Mouse (Mus musculus) erythroblast, embryonic 14.5 days (primary cell): Measurements from ENCODE around the gene Taar5. TPM values are rescaled to one million over a fixed set of nuclear protein-coding genes. Genes with fewer than 3 reads are reported as not detected.

Experiments used
- H3K27me3 ChIP-seq: 2 replicates; pipeline ENCODE4 v1.6.1; 2012; ENCODE audit warnings: inconsistent platforms; ENCODE audit not compliant: control insufficient read depth
- H3K36me3 ChIP-seq: 2 replicates; pipeline ENCODE4 v1.6.1; 2012; ENCODE audit warnings: mild to moderate bottlenecking, inconsistent platforms; ENCODE audit not compliant: control insufficient read depth
- H3K4me1 ChIP-seq: 2 replicates; pipeline ENCODE4 v1.6.1; 2012; ENCODE audit warnings: inconsistent platforms; ENCODE audit not compliant: control insufficient read depth
- H3K4me3 ChIP-seq: replicated peaks from 2 replicates; pipeline ENCODE3; 2012; ENCODE audit warnings: moderate library complexity, mild to moderate bottlenecking, inconsistent platforms
- H3K9me3 ChIP-seq: 2 replicates; pipeline ENCODE4 v1.6.1; 2012; ENCODE audit warnings: low read length, inconsistent platforms, mixed read lengths; ENCODE audit not compliant: control insufficient read depth
- GATA1 ChIP-seq: IDR thresholded peaks from 2 replicates; pipeline ENCODE4 v1.6.1; 2012; ENCODE audit warnings: low read length, inconsistent platforms, mixed read lengths
- TAL1 ChIP-seq: IDR thresholded peaks from 3 replicates; pipeline ENCODE4 v1.6.1; 2012; ENCODE audit warnings: low read length, inconsistent platforms, mixed read lengths
- polyA plus RNA-seq: library from polyadenylated mRNA; stranded (reverse); fragments of >175 nt; gene quantifications from 2 replicates; pipeline ENCODE4 v1.2.3, GENCODE M21; 2012

The Taar5 gene
- polyA plus RNA-seq, 1 experiment = 0.03 TPM

- TF ChIP-seq TAL1 (no peak), GATA1 (no peak)
- H3K9me3 ChIP-seq = no peaks in the 10 kb centered on the region
- no peaks in the 10 kb centered on the region for H3K27me3 ChIP-seq
- H3K36me3 ChIP-seq = no peaks in the 10 kb centered on the region
- peaks cover 3% of the 10 kb centered on the region for H3K4me1 ChIP-seq
- H3K4me3 ChIP-seq = no peak within 1 kb of the TSS
These were observed 29.1 kb downstream of the Taar5 start, which contains the start of gene Taar7b for GRCm38 (mm10) chr10:23999639-24000038. Gene Taar7b, plus strand, starts transcription at chr10:23999939.

DNA sequence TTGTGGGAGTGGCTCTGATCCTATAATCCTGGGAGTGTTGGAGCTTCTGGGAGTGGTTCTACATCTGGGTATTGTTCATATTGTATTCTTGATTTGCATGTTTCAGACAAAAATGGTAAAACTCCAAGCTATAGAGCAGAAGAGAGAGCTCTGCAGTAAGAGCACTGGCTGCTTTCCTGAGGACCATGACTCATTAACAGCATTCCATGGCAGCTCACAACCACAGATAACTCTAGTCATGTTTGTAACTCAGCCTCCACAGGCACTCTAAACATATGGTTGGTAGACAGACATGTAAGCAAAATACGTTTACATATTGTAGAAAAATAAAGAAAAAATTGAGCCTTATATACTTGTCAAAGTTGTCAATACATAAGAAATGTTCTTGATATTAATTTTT is 35.9 kb downstream of the Taar5 start:
- Histone ChIP-seq H3K9me3 (no peaks in the 10 kb centered on the region), H3K4me1 (peaks cover 38% of the 10 kb centered on the region), H3K27me3 (no peaks in the 10 kb centered on the region), H3K36me3 (no peaks in the 10 kb centered on the region), H3K4me3 (no peak overlapping the region)
- TF ChIP-seq GATA1 (no peak), TAL1 (no peak)

GRCm38 (mm10) chr10:24007034-24007433 is 36.5 kb downstream of the Taar5 start:
- H3K27me3 ChIP-seq = no peaks in the 10 kb centered on the region
- H3K36me3 ChIP-seq = no peaks in the 10 kb centered on the region
- peaks cover 38% of the 10 kb centered on the region for H3K4me1 ChIP-seq
- no peak for TF ChIP-seq GATA1
- no peak; the same call in 2 of the 3 replicates for TF ChIP-seq TAL1
- no peaks in the 10 kb centered on the region for H3K9me3 ChIP-seq
- H3K4me3 ChIP-seq = no peak overlapping the region

GRCm38 (mm10) chr10:24008143-24008542 is 37.6 kb downstream of the Taar5 start:
- TF ChIP-seq TAL1 = no peak
- no peak for TF ChIP-seq GATA1
- Histone ChIP-seq H3K36me3 (no peaks in the 10 kb centered on the region), H3K4me3 (no peak overlapping the region), H3K9me3 (no peaks in the 10 kb centered on the region), H3K4me1 (peaks cover 38% of the 10 kb centered on the region), H3K27me3 (no peaks in the 10 kb centered on the region)

Other genes starting within 250 kb of the Taar5 start
- 115 and 164 TPM in 2 replicates for gene Rps12, start 183.4 kb upstream of the Taar5 start, polyA plus RNA-seq
- 0.02 and 0.03 TPM in 2 replicates for gene Slc18b1, start 173.7 kb upstream of the Taar5 start, polyA plus RNA-seq
- gene Vnn3, start 119.2 kb upstream of the Taar5 start, polyA plus RNA-seq = not detected in 2 replicates
- not detected in 2 replicates for gene Vnn1, start 76.0 kb upstream of the Taar5 start, polyA plus RNA-seq
- not detected in 2 replicates for gene Taar1, start 50.4 kb upstream of the Taar5 start, polyA plus RNA-seq
- not detected in 2 replicates for gene Taar2, start 32.1 kb upstream of the Taar5 start, polyA plus RNA-seq
- not detected in 2 replicates for gene Taar3, start 21.1 kb upstream of the Taar5 start, polyA plus RNA-seq
- gene Taar4, start 10.2 kb upstream of the Taar5 start, polyA plus RNA-seq = not detected in 2 replicates
- not detected in 2 replicates for gene Taar6, start 14.9 kb downstream of the Taar5 start, polyA plus RNA-seq
- not detected in 2 replicates for gene Taar7a, start 22.8 kb downstream of the Taar5 start, polyA plus RNA-seq
- not detected in 2 replicates for gene Taar7b, start 29.2 kb downstream of the Taar5 start, polyA plus RNA-seq
- not detected in 2 replicates for gene Taar7d, start 56.5 kb downstream of the Taar5 start, polyA plus RNA-seq
- gene Taar7e, start 66.9 kb downstream of the Taar5 start, polyA plus RNA-seq = not detected in 2 replicates
- gene Taar7f, start 78.8 kb downstream of the Taar5 start, polyA plus RNA-seq = not detected in 2 replicates
- not detected in 2 replicates for gene Taar8a, start 105.8 kb downstream of the Taar5 start, polyA plus RNA-seq
- gene Taar8b, start 121.6 kb downstream of the Taar5 start, polyA plus RNA-seq = not detected in 2 replicates
- gene Taar8c, start 131.2 kb downstream of the Taar5 start, polyA plus RNA-seq = not detected in 2 replicates
- gene Taar9, start 138.8 kb downstream of the Taar5 start, polyA plus RNA-seq = not detected in 2 replicates
- gene Stx7, start 178.6 kb downstream of the Taar5 start, polyA plus RNA-seq = 2.2 and 2.7 TPM in 2 replicates